Comparison of ENCODE assay signal across 10 mouse cellular contexts in the genomic region with DNA sequence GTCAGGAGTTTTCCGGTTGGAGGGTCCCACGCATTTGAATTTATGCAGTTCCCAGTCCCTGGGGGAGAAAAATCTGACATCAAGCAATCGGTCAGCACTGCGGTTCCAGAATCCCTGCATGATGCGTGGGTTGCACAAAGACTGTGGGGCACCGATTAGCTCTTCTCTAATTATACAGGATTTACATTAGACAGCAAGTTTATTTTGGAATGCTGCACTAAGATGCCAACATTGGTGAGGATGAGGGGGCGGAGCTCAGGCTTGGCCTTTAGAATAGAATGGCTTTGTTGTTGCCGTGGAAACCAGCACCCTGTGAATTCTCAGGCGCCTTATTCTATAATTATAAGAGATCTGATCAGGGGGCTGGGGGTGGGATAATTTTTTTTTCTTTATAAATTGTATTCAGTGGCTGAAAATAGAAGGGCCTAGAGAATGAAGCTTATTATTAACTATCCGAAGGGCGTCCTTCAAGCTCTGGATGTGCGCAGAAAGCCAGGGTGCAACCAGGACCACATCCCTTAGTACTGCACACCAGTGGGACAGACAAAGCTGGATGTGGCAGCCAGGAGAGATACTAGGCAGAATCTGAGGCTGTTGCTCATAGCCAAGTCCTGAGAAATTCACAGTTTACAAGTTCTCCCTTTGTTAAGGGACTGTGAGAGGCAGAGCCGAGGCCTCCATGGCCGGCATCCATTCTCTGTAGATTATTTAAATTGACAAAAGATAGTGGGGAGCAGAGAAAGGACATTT.
DNase-seq lines count a peak whose midpoint lies in the region; ATAC-seq lines count a peak whose summit lies in the region.
"Had no signal": no experiment of that assay in that cellular context is flagged by ENCODE, and none has a peak within 500 bp of the region (broad histone marks: within the 10 kb centered on the region; RNA-seq: fewer than 3 reads in every experiment).

No protein-coding gene starts in this region.

- no peaks in the 10 kb centered on the region for H3K4me1 ChIP-seq in neural tube, embryonic 14.5 days (ENCODE audit: control insufficient read depth, insufficient read depth, low read length)
- no peaks in the 10 kb centered on the region; the same call in 1 of the 2 replicates for H3K4me1 ChIP-seq in limb, embryonic 10.5 days

- no peak overlapping the region for H3K4me2 ChIP-seq in neural tube, embryonic 14.5 days (ENCODE audit: low read depth, low read length)

- no peaks in the 10 kb centered on the region for H3K36me3 ChIP-seq in neural tube, embryonic 14.5 days (ENCODE audit: control insufficient read depth, insufficient read depth, low read length)
- H3K36me3 ChIP-seq in limb, embryonic 10.5 days = no peaks in the 10 kb centered on the region
- H3K36me3 ChIP-seq: G1E had no signal

- no peak overlapping the region for H3K9ac ChIP-seq in neural tube, embryonic 14.5 days (replicated peaks; ENCODE audit: low read depth, low read length)
- H3K9ac ChIP-seq: liver, embryonic 14.5 days had no signal

- ATAC-seq in frontal cortex, adult (ENCODE audit: low TSS enrichment) = peak; percentile 81
- ATAC-seq in neural tube, embryonic 14.5 days (ENCODE audit: low read depth) = peak; percentile 21; the same call in 1 of the 2 replicates

- H3K4me3 ChIP-seq in neural tube, embryonic 14.5 days (ENCODE audit: low read depth, low read length) = no peak overlapping the region
- H3K4me3 ChIP-seq in limb, embryonic 10.5 days = no peak overlapping the region

- no peaks in the 10 kb centered on the region for H3K9me3 ChIP-seq in neural tube, embryonic 14.5 days (ENCODE audit: control insufficient read depth, low read length)
- H3K9me3 ChIP-seq in limb, embryonic 10.5 days (replicated peaks) = no peaks in the 10 kb centered on the region
- H3K9me3 ChIP-seq: G1E had no signal

- no peaks in the 10 kb centered on the region for H3K27me3 ChIP-seq in neural tube, embryonic 14.5 days (ENCODE audit: control insufficient read depth, insufficient read depth, low read length)
- H3K27me3 ChIP-seq in limb, embryonic 10.5 days (ENCODE audit: low read depth, poor library complexity, severe bottlenecking) = no peaks in the 10 kb centered on the region

- no peak overlapping the region for H3K27ac ChIP-seq in neural tube, embryonic 14.5 days (ENCODE audit: low read depth, low read length)
- H3K27ac ChIP-seq in limb, embryonic 10.5 days = no peak overlapping the region
- H3K27ac ChIP-seq: liver, embryonic 14.5 days had no signal

- 63% methylated on average over 14 of the region's 14 CpGs for WGBS in neural tube, embryonic 14.5 days
- 91% methylated on average over 14 of the region's 14 CpGs for WGBS in limb, embryonic 10.5 days

- DNase-seq in embryo, embryonic 11 days = peak; percentile 48
- peak; percentile 18 to 48 for DNase-seq in layer of hippocampus, postnatal 10 days (ENCODE audit: low spot score in 2 of 2)
- no peak for DNase-seq in adrenal gland, adult 8-10 months
- DNase-seq in urinary bladder, postnatal 25 days (ENCODE audit: low spot score) = no peak
- no peak for DNase-seq in spleen, postnatal 14 days (ENCODE audit: low spot score in 2 of 2)
- no peak for DNase-seq in limb, embryonic 10.5 days (ENCODE audit: low spot score)

Comparison
In these comparisons a context has a peak if more than half of its experiments do, and no peak if none do; other contexts are left out.
1. DNase-seq: peak in embryo, embryonic 11 days (single experiment) and layer of hippocampus, postnatal 10 days (2 of 2); none in adrenal gland, adult 8-10 months (single experiment), urinary bladder, postnatal 25 days (single experiment), spleen, postnatal 14 days (0 of 2) and limb, embryonic 10.5 days (single experiment).